Mouse (Mus musculus) MEL (cell line): Measurements from ENCODE around the gene Snrnp35. TPM values are rescaled to one million over a fixed set of nuclear protein-coding genes. Genes with fewer than 3 reads are reported as not detected.

Experiments used
- DNase-seq: peaks from one replicate; pipeline ENCODE4 v3.0.0; 2011; ENCODE audit warnings: low read depth, low spot score
- H3K27ac ChIP-seq: 2 replicates; pipeline ENCODE4 v1.5.1; 2012; ENCODE audit warnings: low read depth, mild to moderate bottlenecking, control low read depth, low read length, moderate library complexity; ENCODE audit not compliant: control insufficient read depth
- H3K27me3 ChIP-seq, 2 experiments: fragments of 150-350 bp in 1 of 2; sonication (generic) in 1 of 2; 2 replicates each; pipeline ENCODE4 v1.6.1; 2012; ENCODE audit warnings: low read length in 2 of 2, mild to moderate bottlenecking in 2 of 2, improper control_type of control experiment in 1 of 2, moderate library complexity in 1 of 2; ENCODE audit not compliant: insufficient read depth in 2 of 2, control insufficient read depth in 1 of 2
- H3K36me3 ChIP-seq, 2 experiments: 2 replicates each; pipeline ENCODE4 v1.6.1; 2012 to 2014; ENCODE audit warnings: low read length in 2 of 2, improper control_type of control experiment in 1 of 2, inconsistent platforms in 1 of 2, mild to moderate bottlenecking in 1 of 2; ENCODE audit not compliant: insufficient read depth in 2 of 2, control insufficient read depth in 1 of 2
- H3K4me1 ChIP-seq, 2 experiments: fragments of 150-350 bp in 1 of 2; sonication (generic) in 1 of 2; 2 replicates each; pipeline ENCODE4 v1.6.1; 2012; ENCODE audit warnings: low read length in 2 of 2, improper control_type of control experiment in 1 of 2, mild to moderate bottlenecking in 1 of 2; ENCODE audit not compliant: insufficient read depth in 2 of 2, control insufficient read depth in 1 of 2
- H3K4me3 ChIP-seq, 2 experiments: fragments of 150-350 bp in 1 of 2; sonication (generic) in 1 of 2; 2 replicates each; pipeline ENCODE4 v1.5.1; 2012; ENCODE audit warnings: low read depth in 2 of 2, low read length in 2 of 2, mild to moderate bottlenecking in 2 of 2, moderate library complexity in 2 of 2, control low read depth in 1 of 2, improper control_type of control experiment in 1 of 2; ENCODE audit not compliant: control insufficient read depth in 1 of 2, insufficient read depth in 1 of 2
- H3K79me2 ChIP-seq: 2 replicates; pipeline ENCODE4 v1.6.1; 2012; ENCODE audit warnings: mild to moderate bottlenecking, low read length, moderate library complexity; ENCODE audit not compliant: control insufficient read depth, poor library complexity, insufficient read depth
- H3K9ac ChIP-seq: 2 replicates; pipeline ENCODE4 v1.6.1; 2012; ENCODE audit warnings: low read depth, mild to moderate bottlenecking, control low read depth, low read length, moderate library complexity; ENCODE audit not compliant: control insufficient read depth, poor library complexity, severe bottlenecking
- H3K9me3 ChIP-seq: fragments of 150-350 bp; sonication (generic); replicated peaks from 2 replicates; pipeline ENCODE4 v1.6.1; 2012; ENCODE audit warnings: mild to moderate bottlenecking, low read length, improper control_type of control experiment, moderate library complexity; ENCODE audit not compliant: insufficient read depth
- BHLHE40 ChIP-seq: IDR thresholded peaks from 2 replicates; pipeline ENCODE4 v1.6.1; 2012; ENCODE audit warnings: low read depth, mild to moderate bottlenecking, inconsistent platforms, low read length, improper control_type of control experiment, borderline replicate concordance
- CHD2 ChIP-seq: IDR thresholded peaks from 2 replicates; pipeline ENCODE4 v1.6.1; 2011; ENCODE audit warnings: low read length, improper control_type of control experiment
- CTCF ChIP-seq, 3 experiments: IDR thresholded peaks in 2 of 3; conservative IDR thresholded peaks in 1 of 3; 2 replicates each; pipeline ENCODE4 v1.5.1; 2011 to 2012; ENCODE audit warnings: low read length in 3 of 3, low read depth in 2 of 3, mild to moderate bottlenecking in 2 of 3, improper control_type of control experiment in 1 of 3, inconsistent platforms in 1 of 3, mixed read lengths in 1 of 3, moderate library complexity in 1 of 3; ENCODE audit not compliant: control insufficient read depth in 1 of 3, insufficient read depth in 1 of 3, poor library complexity in 1 of 3, severe bottlenecking in 1 of 3
- ETS1 ChIP-seq: IDR thresholded peaks from 2 replicates; pipeline ENCODE4 v1.6.1; 2012; ENCODE audit warnings: low read depth, mild to moderate bottlenecking, inconsistent platforms, low read length, improper control_type of control experiment, moderate library complexity
- JUND ChIP-seq: IDR thresholded peaks from 2 replicates; pipeline ENCODE4 v1.6.1; 2011; ENCODE audit warnings: low read depth, mild to moderate bottlenecking, improper control_type of control experiment, low read length
- NELFE ChIP-seq: IDR thresholded peaks from 2 replicates; pipeline ENCODE4 v1.6.1; 2011; ENCODE audit warnings: low read depth, low read length, improper control_type of control experiment
- POLR2AphosphoS2 ChIP-seq: IDR thresholded peaks from 2 replicates; pipeline ENCODE4 v1.6.1; 2011; ENCODE audit warnings: low read length, improper control_type of control experiment
- POLR2AphosphoS5 ChIP-seq: IDR thresholded peaks from 2 replicates; pipeline ENCODE4 v1.6.1; 2012; ENCODE audit warnings: low read depth, borderline replicate concordance, mild to moderate bottlenecking, inconsistent platforms, low read length, moderate library complexity, mixed read lengths
- RAD21 ChIP-seq: IDR thresholded peaks from 2 replicates; pipeline ENCODE4 v1.6.1; 2011; ENCODE audit warnings: mild to moderate bottlenecking, low read depth, low read length, improper control_type of control experiment
- SIN3A ChIP-seq: IDR thresholded peaks from 2 replicates; pipeline ENCODE4 v1.6.1; 2012; ENCODE audit warnings: low read length, improper control_type of control experiment, inconsistent platforms
- SMC3 ChIP-seq: IDR thresholded peaks from 2 replicates; pipeline ENCODE4 v1.6.1; 2011; ENCODE audit warnings: low read depth, low read length, improper control_type of control experiment
- TAL1 ChIP-seq: IDR thresholded peaks from 2 replicates; pipeline ENCODE4 v1.6.1; 2012; ENCODE audit warnings: mild to moderate bottlenecking, inconsistent platforms, low read length, moderate library complexity, mixed read lengths
- TBP ChIP-seq: IDR thresholded peaks from 2 replicates; pipeline ENCODE4 v1.8.0; 2011; ENCODE audit warnings: low read depth, low read length, improper control_type of control experiment
- TCF12 ChIP-seq: IDR thresholded peaks from 2 replicates; pipeline ENCODE4 v1.6.1; 2014; ENCODE audit warnings: low read depth, mild to moderate bottlenecking, inconsistent platforms, low read length, improper control_type of control experiment, moderate library complexity
- UBTF ChIP-seq: IDR thresholded peaks from 2 replicates; pipeline ENCODE4 v1.6.1; 2012; ENCODE audit warnings: low read depth, mild to moderate bottlenecking, inconsistent platforms, low read length, improper control_type of control experiment, moderate library complexity, borderline replicate concordance; ENCODE audit not compliant: insufficient read depth
- USF1 ChIP-seq: IDR thresholded peaks from 2 replicates; pipeline ENCODE4 v1.6.1; 2014; ENCODE audit warnings: low read depth, mild to moderate bottlenecking, inconsistent platforms, low read length, improper control_type of control experiment, moderate library complexity
- USF2 ChIP-seq, 2 experiments: IDR thresholded peaks; 2 replicates each; pipeline ENCODE4 v1.6.1; 2011 to 2012; ENCODE audit warnings: improper control_type of control experiment in 2 of 2, low read length in 2 of 2, borderline replicate concordance in 1 of 2, inconsistent platforms in 1 of 2, low read depth in 1 of 2, mild to moderate bottlenecking in 1 of 2; ENCODE audit not compliant: insufficient read depth in 1 of 2
- ZC3H11A ChIP-seq: IDR thresholded peaks from 2 replicates; pipeline ENCODE4 v1.6.1; 2012; ENCODE audit warnings: low read depth, mild to moderate bottlenecking, inconsistent platforms, low read length, improper control_type of control experiment
- ZKSCAN1 ChIP-seq: IDR thresholded peaks from 2 replicates; pipeline ENCODE4 v1.6.1; 2012; ENCODE audit warnings: low read depth, mild to moderate bottlenecking, inconsistent platforms, low read length, improper control_type of control experiment, moderate library complexity
- ZMIZ1 ChIP-seq: IDR thresholded peaks from 2 replicates; pipeline ENCODE4 v1.6.1; 2012; ENCODE audit warnings: low read depth, mild to moderate bottlenecking, inconsistent platforms, low read length, improper control_type of control experiment, moderate library complexity
- ZNF384 ChIP-seq: IDR thresholded peaks from 2 replicates; pipeline ENCODE4 v1.6.1; 2012; ENCODE audit warnings: low read depth, mild to moderate bottlenecking, inconsistent platforms, low read length, improper control_type of control experiment
- polyA plus RNA-seq, 2 experiments: library from polyadenylated mRNA; stranded (reverse) in 1 of 2; unstranded in 1 of 2; fragments of >175 nt in 1 of 2; fragments of >200 nt in 1 of 2; gene quantifications; 2 replicates each; pipeline versions ENCODE4 v1.2.1 to v1.2.4; 2012; ENCODE audit warnings: low replicate concordance in 2 of 2, low read depth in 1 of 2; ENCODE audit not compliant: insufficient read length in 2 of 2, insufficient read depth in 1 of 2, missing spikeins in 1 of 2
- total RNA-seq: library from RNA; depleted of rRNA; stranded (reverse); fragments of 300-350 nt; gene quantifications from 2 replicates; pipeline ENCODE4 v1.2.3, GENCODE M21; 2012

The Snrnp35 gene
- total and polyA plus RNA-seq, 3 experiments: 11.7 to 18.3 TPM; not detected in 1

- peak; percentile 83 for DNase-seq
- no peak overlapping the region for H3K27ac ChIP-seq
- TF ChIP-seq ZNF384 (0 out of 2 replicates have a peak, but pooled peaks have one; percentile 18), ZKSCAN1 (no peak), RAD21 (peak; percentile 84), NELFE (no peak), TAL1 (no peak), BHLHE40 (no peak), ZC3H11A (peak; percentile 80), TBP (peak; percentile 61), CTCF (IDR thresholded peaks at IDR 0.05 in 2 of 3, conservative IDR thresholded peaks at IDR 0.05 in 1 of 3; ENCODE audit: control insufficient read depth in 1 of 3, insufficient read depth in 1 of 3, low read depth in 2 of 3, low read length in 3 of 3, poor library complexity in 1 of 3, severe bottlenecking in 1 of 3) (peak; percentile 36 to 85 (median 49)), UBTF (no peak), TCF12 (no peak), ETS1 (no peak), JUND (no peak), SMC3 (peak; percentile 72), ZMIZ1 (no peak), SIN3A (0 out of 2 replicates have a peak, but pooled peaks have one; percentile 38), USF1 (0 out of 2 replicates have a peak, but pooled peaks have one; percentile 11), POLR2AphosphoS5 (no peak), POLR2AphosphoS2 (no peak), CHD2 (no peak), USF2 (IDR thresholded peaks at IDR 0.05; ENCODE audit: borderline replicate concordance in 1 of 2, insufficient read depth in 1 of 2, low read depth in 1 of 2, low read length in 2 of 2) (no peak)
Measured at GRCm38 (mm10) chr5:124538813-124539792, 56.2 kb downstream of the Snrnp35 start.

More at GRCm38 (mm10) chr5:124538813-124539792, 56.2 kb downstream of the Snrnp35 start:
- H3K9ac ChIP-seq: no peak overlapping the region
- H3K79me2 ChIP-seq: peaks cover 26% of the 10 kb centered on the region
- peaks cover 15 to 21% of the 10 kb centered on the region in 2 experiments for H3K4me1 ChIP-seq
- H3K27me3 ChIP-seq: no peaks in the 10 kb centered on the region
- H3K4me3 ChIP-seq: no peak overlapping the region
- no peaks in the 10 kb centered on the region for H3K9me3 ChIP-seq
- H3K36me3 ChIP-seq: peaks cover 9 to 23% of the 10 kb centered on the region in 2 experiments
